11 mouse cellular contexts compared by ENCODE assay signal in the genomic region with DNA sequence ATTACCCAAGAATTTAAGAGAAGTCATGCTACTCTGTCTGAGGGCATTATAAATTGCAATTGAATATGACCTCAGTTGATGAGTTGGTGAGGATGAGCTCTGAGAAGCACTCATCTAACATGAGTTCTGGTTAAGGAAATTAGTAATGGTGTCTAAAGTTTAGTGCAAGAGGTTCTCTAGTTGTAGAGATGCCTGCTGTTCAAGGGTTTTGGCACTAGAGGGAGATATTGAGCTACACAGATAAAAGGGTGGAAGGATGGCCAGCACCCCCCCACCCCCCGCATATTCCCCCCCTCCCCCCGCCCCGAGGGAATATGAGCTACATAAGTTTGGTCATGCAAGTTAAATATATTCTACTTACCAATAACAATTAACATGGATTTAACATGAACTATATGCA.
DNase-seq lines count a peak whose midpoint lies in the region; ATAC-seq and TF ChIP-seq lines count a peak whose summit lies in the region.
"Had no signal": no experiment of that assay in that cellular context is flagged by ENCODE, and none has a peak within 500 bp of the region (broad histone marks: within the 10 kb centered on the region; RNA-seq: fewer than 3 reads in every experiment).

No protein-coding gene starts in this region.

- no peaks in the 10 kb centered on the region for H3K36me3 ChIP-seq in heart, postnatal 0 days (replicated peaks; ENCODE audit: control insufficient read depth, insufficient read depth, low read length)
- H3K36me3 ChIP-seq: embryonic facial prominence, embryonic 12.5 days; heart, embryonic 15.5 days; stomach, embryonic 15.5 days had no signal

- no peak overlapping the region for H3K4me3 ChIP-seq in heart, postnatal 0 days (ENCODE audit: low read depth, low read length)
- H3K4me3 ChIP-seq: embryonic facial prominence, embryonic 12.5 days; heart, embryonic 15.5 days; stomach, embryonic 15.5 days had no signal

- no peak for TF ChIP-seq EP300 in heart, postnatal 0 days (IDR thresholded peaks at IDR 0.05; ENCODE audit: low read depth)

- peak; percentile 27; the same call in 1 of the 2 replicates for TF ChIP-seq CTCF in heart, postnatal 0 days (IDR thresholded peaks at IDR 0.05; ENCODE audit: low read depth)

- no peak for DNase-seq in heart, postnatal 0 days (ENCODE audit: low spot score)
- no peak for DNase-seq in heart, adult 11 months
- peak; percentile 4 to 11 for DNase-seq in spleen, postnatal 36 days (ENCODE audit: low spot score in 2 of 2)
- DNase-seq in spleen, adult 12 weeks (ENCODE audit: low spot score), result no peak
- no peak for DNase-seq in right cerebral cortex, postnatal 14 days
- no peak for DNase-seq in layer of hippocampus, postnatal 14 days (ENCODE audit: low spot score in 2 of 2)
- DNase-seq in layer of hippocampus, adult 9-11 months, result no peak

- H3K9me3 ChIP-seq in heart, postnatal 0 days (replicated peaks; ENCODE audit: control insufficient read depth, low read length), result no peaks in the 10 kb centered on the region
- H3K9me3 ChIP-seq: embryonic facial prominence, embryonic 12.5 days; heart, embryonic 15.5 days; stomach, embryonic 15.5 days had no signal

- H3K4me1 ChIP-seq in heart, postnatal 0 days (ENCODE audit: control insufficient read depth, insufficient read depth), result no peaks in the 10 kb centered on the region
- H3K4me1 ChIP-seq: embryonic facial prominence, embryonic 12.5 days; heart, embryonic 15.5 days; stomach, embryonic 15.5 days had no signal

- ATAC-seq in heart, postnatal 0 days (ENCODE audit: insufficient read depth, low read depth), result no peak
- ATAC-seq in granulocyte monocyte progenitor cell, adult 5-6 weeks (replicated peaks; ENCODE audit: poor library complexity, severe bottlenecking), result peak; percentile 74

- WGBS in heart, postnatal 0 days, result 11% methylated on average over 3 of the region's 3 CpGs

- no peaks in the 10 kb centered on the region for H3K27me3 ChIP-seq in heart, postnatal 0 days (ENCODE audit: control insufficient read depth, insufficient read depth, low read length)
- H3K27me3 ChIP-seq: embryonic facial prominence, embryonic 12.5 days; heart, embryonic 15.5 days; stomach, embryonic 15.5 days had no signal

- H3K27ac ChIP-seq in heart, postnatal 0 days (ENCODE audit: low read depth), result no peak overlapping the region
- H3K27ac ChIP-seq: embryonic facial prominence, embryonic 12.5 days; heart, embryonic 15.5 days; stomach, embryonic 15.5 days had no signal

- H3K9ac ChIP-seq in heart, postnatal 0 days (replicated peaks; ENCODE audit: low read depth, low read length), result no peak overlapping the region
- H3K9ac ChIP-seq: embryonic facial prominence, embryonic 12.5 days; heart, embryonic 15.5 days; stomach, embryonic 15.5 days had no signal

- no peak overlapping the region for H3K4me2 ChIP-seq in heart, postnatal 0 days (ENCODE audit: low read depth, low read length)
- H3K4me2 ChIP-seq: embryonic facial prominence, embryonic 12.5 days; heart, embryonic 15.5 days; stomach, embryonic 15.5 days had no signal

Comparison
In these comparisons a context has a peak if more than half of its experiments do, and no peak if none do; other contexts are left out.
1. DNase-seq: peak in spleen, postnatal 36 days (2 of 2); none in heart, postnatal 0 days (single experiment), heart, adult 11 months (single experiment), spleen, adult 12 weeks (single experiment), right cerebral cortex, postnatal 14 days (single experiment), layer of hippocampus, postnatal 14 days (0 of 2) and layer of hippocampus, adult 9-11 months (single experiment).